Mouse (Mus musculus): ENCODE results near the gene Ehd1.

The Ehd1 gene

DNA sequence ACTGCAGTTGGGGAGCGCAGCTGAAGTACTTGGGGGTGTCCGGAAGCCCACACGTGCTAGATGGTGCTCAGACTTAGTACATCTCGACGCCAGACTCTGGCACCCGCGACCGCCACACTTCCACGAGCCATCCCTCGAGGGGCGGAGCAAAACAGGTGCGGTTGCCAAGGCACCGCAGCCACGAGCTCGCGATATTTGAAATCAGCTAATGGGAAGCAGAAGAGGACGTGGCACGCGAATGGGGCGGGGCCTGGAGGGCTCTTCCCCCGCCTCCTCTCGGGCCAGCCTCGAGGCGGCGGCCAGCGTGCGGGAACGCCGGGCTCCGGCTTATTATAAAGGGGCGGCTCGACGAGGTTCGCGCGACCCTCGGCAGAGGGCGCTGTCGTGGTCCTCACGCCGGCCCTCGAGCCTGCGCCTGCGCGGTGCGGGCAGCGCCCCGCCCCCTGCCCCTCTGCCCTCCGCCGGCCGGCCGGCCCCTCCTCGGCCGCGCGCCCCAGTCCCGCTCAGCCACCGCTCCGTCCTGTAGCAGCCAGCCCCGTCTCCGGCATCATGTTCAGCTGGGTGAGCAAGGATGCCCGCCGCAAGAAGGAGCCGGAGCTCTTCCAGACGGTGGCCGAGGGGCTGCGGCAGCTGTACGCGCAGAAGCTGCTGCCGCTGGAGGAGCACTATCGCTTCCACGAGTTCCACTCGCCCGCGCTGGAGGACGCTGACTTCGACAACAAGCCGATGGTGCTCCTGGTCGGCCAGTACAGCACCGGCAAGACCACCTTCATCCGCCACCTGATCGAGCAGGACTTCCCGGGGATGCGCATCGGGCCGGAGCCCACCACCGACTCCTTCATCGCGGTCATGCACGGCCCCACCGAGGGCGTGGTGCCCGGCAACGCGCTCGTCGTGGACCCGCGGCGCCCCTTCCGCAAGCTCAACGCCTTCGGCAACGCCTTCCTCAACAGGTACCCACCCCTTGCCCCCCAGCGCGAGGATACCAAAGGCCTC lies at the start of gene Ehd1:
Gene Ehd1, plus strand, starts transcription at position 300 of the 996 bp plus-strand sequence.
- DNase-seq (ENCODE audit: low read depth, low spot score) = peak; percentile 99

DNA sequence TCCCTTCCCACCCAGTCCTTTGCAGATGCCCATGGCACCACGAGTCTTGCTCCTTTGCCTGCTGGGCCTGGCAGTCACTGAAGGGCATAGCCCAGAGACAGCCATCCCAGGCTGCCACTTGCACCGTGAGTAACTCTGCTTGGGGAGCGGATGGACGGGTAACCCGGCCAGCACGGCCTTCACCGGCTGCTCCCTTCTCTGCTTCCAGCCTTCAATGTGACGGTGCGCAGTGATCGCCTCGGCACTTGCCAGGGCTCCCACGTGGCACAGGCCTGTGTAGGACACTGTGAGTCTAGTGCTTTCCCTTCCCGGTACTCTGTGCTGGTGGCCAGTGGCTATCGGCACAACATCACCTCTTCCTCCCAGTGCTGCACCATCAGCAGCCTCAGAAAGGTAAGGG lies 49.8 kb upstream of the Ehd1 start:
- DNase-seq (ENCODE audit: low read depth, low spot score) = no peak

DNA sequence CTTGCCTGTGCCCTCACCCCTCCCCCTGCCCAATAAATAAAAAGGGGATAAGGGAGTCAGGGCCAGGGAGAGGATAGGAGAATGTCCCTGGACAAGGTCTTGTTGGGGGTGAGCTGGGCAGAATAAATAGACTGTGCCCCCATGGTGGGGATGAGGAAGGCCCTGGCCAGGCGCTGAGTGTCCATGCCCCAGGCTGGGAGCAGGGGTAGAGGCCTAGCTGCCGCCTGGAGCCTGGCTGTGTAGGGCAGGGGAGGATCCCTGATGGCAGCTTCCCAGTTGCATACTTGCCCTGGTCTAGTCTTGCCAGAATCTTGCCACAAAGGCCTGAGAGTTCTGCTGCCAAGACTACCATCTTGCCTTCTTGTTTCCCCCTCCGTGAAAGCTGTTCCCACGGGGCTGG lies 48.7 kb upstream of the Ehd1 start:
- DNase-seq (ENCODE audit: low read depth, low spot score) = no peak

DNA sequence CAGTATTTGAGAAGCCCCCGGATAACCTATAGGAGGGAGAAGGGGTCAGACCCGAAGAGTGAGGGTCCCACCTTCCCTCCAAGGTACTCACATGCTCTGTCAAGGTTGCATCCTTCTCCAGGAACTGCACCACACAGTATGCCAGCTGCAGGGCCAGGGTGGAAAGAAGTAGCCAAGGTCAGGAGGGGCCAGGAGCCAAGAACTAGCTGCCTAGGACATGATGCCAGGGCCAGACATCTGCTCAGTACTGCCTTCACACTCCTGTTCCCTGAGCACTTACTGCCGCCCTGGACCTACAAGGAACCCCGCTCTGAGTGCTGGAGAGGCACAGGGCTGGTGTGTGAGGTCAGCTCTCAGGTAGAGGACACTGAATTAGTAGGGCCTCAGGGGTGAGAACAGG lies 46.1 kb upstream of the Ehd1 start:
- no peak for DNase-seq (ENCODE audit: low read depth, low spot score)

DNA sequence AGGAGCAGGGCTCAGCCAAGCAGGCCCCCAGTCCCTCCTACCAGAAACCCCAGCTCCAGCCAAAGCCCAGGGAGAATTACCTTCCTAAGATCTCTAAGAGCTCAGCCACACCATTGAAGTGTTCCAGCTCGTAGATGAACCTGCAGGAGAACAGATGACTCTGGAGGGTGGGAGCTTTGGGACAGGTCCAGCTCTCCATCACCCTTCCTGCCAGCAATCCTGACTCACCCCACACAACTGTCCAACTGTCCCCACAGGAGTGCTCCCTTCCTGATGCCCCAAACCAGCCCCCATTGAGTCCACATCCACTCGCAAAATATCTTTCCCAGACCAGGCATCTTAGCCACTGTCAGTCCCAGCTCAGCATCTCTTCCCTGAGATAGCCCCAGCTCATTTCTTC lies 45.5 kb upstream of the Ehd1 start:
- no peak for DNase-seq (ENCODE audit: low read depth, low spot score)

DNA sequence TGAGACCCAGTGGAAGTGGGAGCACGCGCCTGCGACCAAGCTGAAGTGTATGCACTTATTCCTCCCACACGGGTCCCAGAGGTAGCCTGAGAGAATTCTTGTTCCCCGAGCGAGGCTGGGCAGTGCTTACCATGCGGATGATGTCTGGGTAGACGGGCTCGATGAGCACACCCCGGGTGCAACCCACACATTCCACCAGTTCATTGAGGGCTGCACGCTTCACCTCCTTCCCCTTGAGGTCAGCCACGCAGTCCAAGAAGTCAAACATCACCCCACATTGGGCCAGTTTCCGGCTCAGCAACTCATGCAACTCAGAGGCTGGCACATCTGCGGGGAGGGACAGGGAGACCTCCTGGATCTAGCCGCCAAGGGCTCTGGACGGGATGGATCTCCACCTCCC lies 42.9 kb upstream of the Ehd1 start:
- no peak for DNase-seq (ENCODE audit: low read depth, low spot score)

DNA sequence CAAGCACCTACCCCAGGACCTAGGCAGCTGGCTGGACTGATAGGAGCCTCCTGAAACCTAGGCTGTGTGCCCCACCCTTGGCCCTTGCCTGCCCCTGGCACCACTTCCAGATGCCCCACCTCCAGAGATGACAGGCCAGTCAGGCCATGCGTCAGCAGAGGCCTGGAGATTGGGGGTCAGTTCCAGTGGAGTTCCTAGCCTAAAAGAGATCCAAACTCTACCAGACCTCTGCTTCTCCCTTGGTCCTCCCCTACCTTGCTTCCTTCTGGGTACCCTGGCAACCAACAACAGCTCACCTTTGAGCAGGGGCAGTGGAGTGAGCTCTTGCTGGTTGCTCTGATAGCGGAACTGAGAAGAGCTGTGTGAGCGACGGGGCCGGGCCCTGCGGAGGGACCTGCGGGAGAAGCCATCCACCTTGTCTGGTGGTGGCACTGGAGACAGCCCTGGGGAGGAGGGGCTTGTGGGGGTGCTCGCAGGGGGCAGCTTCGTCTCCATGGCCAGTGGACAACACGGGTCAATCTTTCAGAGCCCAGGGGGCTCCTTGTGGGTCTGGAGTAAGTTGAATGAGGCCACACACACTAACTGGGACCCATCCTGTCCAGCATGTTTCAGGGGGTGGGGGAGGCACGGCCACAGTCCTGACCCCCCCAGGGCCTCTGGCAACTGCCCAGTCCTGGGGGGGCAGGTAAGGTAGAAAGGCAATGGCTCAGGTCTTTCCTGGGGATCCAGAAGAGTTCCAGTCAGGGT lies 42.0 kb upstream of the Ehd1 start:
- no peak for DNase-seq (ENCODE audit: low read depth, low spot score)

DNA sequence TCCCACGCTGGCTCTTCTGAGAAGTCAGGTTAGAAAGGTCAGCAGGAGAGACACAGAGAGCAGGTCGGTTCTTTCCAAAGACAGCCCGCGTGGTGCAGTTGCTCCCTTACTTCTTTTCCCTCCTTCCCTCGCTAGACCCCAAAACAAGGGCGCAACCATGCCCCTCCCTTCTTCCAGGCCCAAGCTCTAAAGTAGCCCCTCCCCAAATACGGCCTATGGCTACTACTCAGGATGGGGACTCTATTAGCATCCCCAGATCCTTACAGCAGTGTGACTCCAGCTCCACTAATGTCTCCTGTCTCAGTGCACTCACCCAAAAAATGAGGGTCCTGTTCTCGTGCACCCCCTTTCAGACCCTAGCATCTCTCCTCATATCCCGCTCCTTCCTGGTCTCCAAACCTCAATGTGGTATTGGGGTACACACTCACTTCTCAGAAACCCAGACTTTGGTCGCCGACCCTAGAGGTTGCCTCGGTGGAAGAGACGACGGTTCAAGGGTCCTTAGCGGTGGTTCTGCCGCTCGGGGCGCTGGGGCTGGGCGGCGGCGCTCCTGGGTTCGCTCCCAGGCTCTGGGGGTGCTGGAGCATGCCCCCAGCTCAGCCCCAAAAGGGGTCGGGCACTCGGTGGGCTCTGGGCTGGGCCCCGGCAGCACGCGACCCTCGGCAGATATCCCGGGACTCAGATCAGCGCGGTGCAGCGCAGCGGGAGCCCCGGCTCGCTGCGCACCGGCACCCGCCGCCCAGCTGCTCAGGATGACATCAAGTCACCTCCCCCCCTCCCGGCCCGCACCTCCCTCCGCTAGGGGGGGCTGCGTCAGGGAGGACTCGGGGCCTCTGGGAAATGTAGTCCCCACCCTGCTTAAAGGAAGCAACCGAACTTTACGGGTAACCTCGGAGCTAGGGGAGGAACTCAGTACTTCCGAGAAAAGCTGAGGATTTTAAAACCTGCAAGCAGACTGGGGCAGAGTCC lies 41.2 kb upstream of the Ehd1 start, which contains the start of gene Ppp2r5b:
Gene Ppp2r5b, minus strand, starts transcription at position 789 of the 969 bp plus-strand sequence.
- DNase-seq (ENCODE audit: low read depth, low spot score) = peak; percentile 92

DNA sequence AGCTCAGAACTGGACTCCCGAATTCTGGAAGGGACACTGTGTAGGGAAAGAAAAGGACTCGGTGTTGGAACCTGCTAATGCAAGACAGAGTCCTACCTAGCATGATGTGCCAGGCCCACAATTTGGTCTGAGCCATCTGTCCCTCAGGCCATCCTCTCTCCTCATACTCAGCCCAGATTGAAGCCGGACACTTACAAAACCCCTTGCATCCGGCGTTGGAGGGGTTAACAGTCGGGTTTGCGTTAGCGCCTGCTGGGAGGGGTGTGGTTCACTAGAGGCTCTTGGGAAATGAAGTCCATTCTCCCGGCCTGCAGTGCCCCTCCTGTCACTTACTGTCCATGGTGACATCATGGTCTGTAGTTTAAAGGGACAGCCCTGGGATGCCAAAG lies 40.5 kb upstream of the Ehd1 start:
- DNase-seq (ENCODE audit: low read depth, low spot score) = peak; percentile 94

DNA sequence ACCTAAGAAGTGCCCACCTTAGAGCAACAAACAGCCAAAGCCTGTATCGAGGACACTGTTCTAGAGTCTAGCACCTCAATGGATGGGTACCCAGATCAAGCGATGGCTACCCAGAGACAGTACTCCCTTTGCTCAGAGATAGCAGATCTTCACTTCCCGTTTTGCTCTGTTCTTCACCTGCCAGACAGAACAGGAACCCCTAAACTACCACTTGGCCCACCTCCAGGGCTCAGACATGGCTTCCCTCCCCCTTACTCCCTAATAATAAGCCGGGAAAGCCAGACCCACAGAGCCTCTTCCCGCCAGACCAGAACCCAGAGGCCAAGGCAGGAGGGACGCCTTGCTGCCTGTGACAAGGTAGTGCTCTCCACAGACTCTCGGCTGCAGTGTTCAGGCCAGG lies 39.7 kb upstream of the Ehd1 start:
- no peak for DNase-seq (ENCODE audit: low read depth, low spot score)

DNA sequence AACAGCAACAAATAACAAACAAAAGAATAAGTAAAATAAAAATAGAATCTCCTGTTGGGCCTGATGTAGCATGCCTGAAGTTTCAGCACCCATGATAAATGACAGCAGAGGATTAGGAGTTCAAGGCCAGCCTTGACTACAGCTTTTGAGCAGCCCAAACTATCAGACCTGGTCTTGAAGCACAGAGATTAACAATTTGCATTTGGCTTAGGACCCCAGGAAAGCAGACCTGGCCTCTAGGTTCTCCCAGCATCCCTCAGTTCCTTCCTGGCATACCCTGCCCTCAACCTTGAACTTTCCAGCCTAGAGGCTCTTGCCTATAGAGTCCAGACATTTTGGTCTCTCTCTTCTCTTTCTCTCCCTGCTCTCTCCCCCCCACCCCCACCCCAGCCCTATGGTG lies 37.8 kb upstream of the Ehd1 start:
- DNase-seq (ENCODE audit: low read depth, low spot score) = no peak

DNA sequence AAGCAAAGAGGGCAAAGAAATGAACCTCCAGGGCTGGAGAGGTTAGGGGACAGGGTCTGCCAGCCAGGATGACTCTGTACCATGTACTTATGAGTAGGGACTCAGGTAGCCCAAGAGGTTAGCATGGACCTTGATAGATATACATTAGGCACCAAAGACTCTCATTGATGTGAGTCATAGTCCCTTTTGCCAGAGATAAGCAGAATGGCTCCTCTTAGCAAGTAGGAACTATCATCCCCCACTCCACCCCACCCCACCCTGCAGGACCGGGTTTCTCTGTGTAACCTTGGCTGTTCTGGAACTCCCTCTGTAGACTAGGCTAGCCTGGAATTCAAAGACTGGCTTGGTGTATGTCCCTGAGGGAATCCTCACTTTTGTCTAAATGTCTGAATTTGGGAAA lies 36.4 kb upstream of the Ehd1 start:
- DNase-seq (ENCODE audit: low read depth, low spot score) = no peak

DNA sequence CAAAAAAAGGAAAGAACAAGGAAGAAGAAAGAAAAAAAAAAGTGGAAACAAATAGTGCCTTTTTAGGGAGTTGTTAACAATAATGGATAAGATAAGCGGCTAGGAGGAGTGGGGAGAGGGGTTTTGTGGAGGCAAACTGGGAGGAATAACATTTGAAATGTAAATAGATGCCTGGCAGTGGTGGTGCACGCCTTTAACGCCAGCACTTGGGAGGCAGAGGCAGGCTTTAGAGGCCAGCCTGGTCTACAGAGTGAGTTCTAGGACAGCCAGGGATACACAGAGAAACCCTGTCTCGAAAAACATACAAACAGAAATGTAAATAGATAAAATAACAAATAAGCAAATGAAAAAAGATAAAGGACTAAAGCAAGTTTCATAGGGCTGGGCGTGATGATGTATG lies 35.8 kb upstream of the Ehd1 start:
- no peak for DNase-seq (ENCODE audit: low read depth, low spot score)

DNA sequence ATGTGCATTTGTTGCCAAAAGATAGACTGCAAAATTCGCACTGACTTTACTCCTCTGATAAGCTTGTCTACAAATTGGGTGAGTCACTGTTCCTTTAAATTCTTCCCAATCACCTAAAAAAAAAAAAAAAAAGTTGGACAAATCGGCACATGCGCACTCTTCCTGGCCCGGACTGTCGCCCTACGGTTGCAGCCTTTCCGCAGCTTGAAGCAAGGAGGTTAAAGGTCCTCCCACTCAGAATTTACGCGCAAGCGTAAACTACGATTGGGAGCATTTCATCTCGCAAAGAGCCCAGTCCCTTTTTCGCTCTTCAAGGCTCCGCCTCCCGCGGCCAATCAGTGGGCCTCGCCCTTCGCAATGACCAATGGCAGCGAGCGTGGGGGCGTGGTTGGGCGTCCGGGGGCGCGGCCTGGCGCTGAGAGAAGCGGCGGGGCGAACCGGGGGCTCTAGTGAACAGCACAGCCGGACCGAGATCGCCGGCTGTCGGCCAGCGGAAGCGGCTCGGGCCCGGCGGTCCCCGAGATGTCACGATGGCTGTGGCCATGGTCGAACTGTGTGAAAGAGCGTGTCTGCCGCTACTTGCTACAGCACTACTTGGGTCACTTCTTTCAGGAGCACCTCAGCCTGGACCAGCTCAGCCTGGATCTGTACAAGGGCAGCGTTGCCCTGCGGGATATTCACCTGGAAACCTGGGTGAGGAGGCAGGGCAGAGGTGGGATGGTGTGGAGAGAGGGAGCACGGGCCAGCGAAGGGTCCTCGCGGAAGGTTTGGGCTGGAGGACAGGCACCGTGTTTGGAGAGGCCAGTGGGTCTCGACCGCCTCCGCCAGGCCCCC lies 35.0 kb upstream of the Ehd1 start, which contains the start of gene Atg2a:
Gene Atg2a, plus strand, starts transcription at position 395 of the 834 bp plus-strand sequence.
- peak; percentile 100 for DNase-seq (ENCODE audit: low read depth, low spot score)

DNA sequence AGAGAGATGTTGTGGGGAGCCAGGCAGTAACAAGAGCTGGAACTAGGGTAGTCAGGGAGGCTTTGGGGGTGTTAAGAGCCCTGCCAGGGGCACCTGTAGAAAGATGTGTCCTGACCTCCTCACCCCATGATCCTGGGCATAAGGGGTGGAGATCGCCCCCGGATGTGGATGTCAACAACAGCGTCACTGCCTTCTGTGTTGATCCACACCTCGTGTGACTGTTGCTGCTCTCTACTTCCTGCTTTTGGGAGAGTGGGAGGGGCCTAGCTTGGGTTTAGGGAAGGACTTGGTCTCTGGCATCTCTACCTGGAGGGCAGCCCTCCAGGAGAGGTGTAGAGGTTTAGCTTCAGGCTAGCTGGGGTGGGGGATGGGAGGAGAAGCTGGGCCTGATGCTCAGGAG lies 34.2 kb upstream of the Ehd1 start:
- peak; percentile 31 for DNase-seq (ENCODE audit: low read depth, low spot score)

DNA sequence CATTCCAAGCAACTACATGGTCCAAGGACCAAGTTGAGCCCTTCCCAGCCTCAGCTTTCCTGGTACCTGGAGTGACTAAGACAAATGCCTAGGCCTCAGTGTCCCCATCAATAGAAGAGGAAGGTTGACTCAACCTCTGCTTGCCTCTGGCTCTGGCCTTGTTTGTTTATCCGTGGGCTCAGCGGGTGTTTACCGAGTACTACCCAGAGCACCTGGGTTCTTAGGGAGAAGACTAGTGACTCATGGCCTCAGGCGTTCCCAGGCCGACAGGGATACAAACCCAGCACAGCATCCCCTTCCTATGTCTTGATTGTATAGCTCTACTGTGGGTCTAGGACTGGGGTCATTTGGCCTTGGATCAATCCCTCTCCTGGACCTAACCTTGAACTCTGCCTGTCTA lies 33.3 kb upstream of the Ehd1 start:
- DNase-seq (ENCODE audit: low read depth, low spot score) = no peak

DNA sequence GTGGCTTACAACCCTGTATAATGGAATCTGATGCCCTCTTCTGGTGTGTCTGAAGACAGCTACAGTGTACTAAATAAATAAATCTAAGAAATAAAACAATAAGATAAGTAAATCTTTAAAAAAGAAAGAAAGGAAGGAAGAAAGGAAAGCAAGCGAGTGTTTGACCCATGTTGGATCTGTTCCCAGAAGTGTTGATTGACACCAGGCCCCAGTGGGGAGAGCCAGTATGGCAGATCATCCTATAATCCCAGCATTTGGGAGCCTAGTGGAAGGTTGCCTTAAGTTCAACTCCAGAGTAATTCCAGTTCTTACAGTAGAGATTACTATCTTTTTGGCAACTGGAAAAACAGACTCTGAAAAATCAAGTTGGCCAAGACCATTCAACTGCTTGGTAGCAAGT lies 30.7 kb upstream of the Ehd1 start:
- no peak for DNase-seq (ENCODE audit: low read depth, low spot score)

DNA sequence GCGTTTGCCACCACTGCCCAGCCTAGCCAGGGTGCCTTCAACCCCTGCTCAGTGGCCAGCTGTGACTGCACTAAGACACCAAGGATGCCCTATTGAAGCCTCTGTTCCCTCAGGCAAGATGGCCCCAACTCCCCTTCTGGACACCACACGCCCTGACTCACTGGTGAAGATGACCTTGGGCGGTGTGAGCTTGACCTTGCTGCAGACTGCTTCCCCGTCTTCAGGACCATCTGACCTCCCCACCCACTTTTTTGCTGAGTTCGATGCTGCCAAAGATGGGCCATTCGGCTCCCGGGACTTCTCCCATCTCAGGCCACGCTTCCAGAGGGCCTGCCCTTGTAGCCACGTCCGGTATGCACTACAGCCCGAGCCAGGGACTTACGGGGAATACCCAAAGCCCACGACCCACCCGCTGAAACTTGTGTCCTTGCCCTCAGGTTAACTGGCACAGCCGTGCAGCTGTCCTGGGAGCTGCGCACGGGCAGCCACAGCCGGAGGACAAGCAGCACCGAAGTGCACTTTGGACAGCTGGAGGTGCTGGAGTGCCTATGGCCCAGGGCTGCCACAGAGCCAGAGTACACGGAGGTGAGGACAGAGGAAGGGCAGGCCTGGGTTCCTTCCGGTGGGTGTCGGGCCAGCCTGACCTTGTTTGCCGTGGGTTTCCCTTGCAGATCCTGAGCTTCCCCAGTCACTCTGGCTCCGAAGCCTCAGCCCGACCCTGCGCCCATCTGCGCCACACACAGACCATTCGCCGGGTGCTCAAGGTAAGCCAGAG lies 28.8 kb upstream of the Ehd1 start:
- no peak for DNase-seq (ENCODE audit: low read depth, low spot score)

DNA sequence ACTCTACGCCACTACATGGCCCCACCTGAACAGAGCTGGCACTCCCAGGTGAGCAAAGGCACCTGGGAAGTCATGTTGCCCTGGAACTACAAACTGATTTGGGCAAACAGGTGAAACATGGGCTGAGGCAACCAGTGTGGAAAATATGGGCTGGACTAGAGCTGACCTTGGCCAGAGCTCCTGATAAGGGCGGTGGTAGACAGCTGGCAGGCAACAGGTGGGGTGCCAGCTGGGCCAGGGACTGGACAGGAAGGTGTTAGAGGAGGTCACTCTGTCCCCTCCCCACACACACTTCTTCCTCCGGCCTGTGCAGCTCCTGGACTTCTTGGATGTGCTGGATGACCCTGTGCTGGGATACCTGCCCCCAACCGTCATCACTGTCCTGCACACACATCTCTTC lies 23.5 kb upstream of the Ehd1 start:
- DNase-seq (ENCODE audit: low read depth, low spot score) = no peak

DNA sequence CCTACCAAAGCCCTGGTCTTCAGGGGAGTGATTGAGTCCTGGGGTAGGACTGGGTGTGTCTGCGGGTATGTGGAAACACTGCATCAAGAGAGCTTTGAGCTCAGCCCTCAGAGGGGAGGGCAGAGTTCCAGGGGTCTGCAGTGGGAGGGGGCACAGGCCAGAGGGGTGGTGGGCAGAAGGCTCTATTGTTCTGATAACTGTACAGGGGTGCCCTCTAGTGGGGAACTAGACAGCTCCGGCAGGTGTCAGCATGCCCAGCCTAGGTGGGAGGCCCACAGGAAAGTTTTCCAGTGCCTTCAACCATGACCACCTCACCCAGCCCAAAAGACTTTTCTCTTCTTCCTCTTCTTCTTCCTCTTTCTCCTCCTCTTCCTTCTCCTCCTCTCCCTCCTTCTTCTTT lies 16.1 kb upstream of the Ehd1 start:
- no peak for DNase-seq (ENCODE audit: low read depth, low spot score)
